Mouse (Mus musculus) heart, embryonic 11.5 days (tissue): ENCODE results near the gene Pde10a. TPM values are rescaled to one million over a fixed set of nuclear protein-coding genes. Genes with fewer than 3 reads are reported as not detected.
A peak's percentile ranks its signal among the peaks of the same experiment; 100 is the strongest.

Experiments
- ATAC-seq: fragments of 200-750 bp; cut with Nextera tagmentation; replicated peaks from 2 replicates; pipeline ENCODE4 v1.8.0; 2017; ENCODE audit warnings: moderate library complexity; ENCODE audit not compliant: insufficient number of reproducible peaks, low FRiP score, low TSS enrichment
- H3K27ac ChIP-seq: fragments of 300-500 bp; sonication (generic); 2 replicates; pipeline ENCODE4 v1.5.1; 2014; ENCODE audit warnings: mild to moderate bottlenecking, low read depth, low read length
- H3K27me3 ChIP-seq: fragments of 300-500 bp; sonication (generic); 2 replicates; pipeline ENCODE4 v1.6.1; 2014; ENCODE audit warnings: mild to moderate bottlenecking, low read length, mixed read lengths; ENCODE audit not compliant: control insufficient read depth, insufficient read depth
- H3K36me3 ChIP-seq: fragments of 300-500 bp; sonication (generic); 2 replicates; pipeline ENCODE4 v1.6.1; 2014; ENCODE audit warnings: mild to moderate bottlenecking, low read length, moderate library complexity, mixed read lengths; ENCODE audit not compliant: control insufficient read depth, insufficient read depth
- H3K4me1 ChIP-seq: fragments of 300-500 bp; sonication (generic); 2 replicates; pipeline ENCODE4 v1.6.1; 2014; ENCODE audit warnings: low read length; ENCODE audit not compliant: control insufficient read depth, insufficient read depth
- H3K4me2 ChIP-seq: fragments of 300-500 bp; sonication (generic); 2 replicates; pipeline ENCODE4 v1.6.1; 2014; ENCODE audit warnings: mild to moderate bottlenecking, moderate library complexity
- H3K4me3 ChIP-seq: fragments of 300-500 bp; sonication (generic); 2 replicates; pipeline ENCODE4 v1.5.1; 2014; ENCODE audit warnings: low read depth, low read length
- H3K9ac ChIP-seq: fragments of 300-500 bp; sonication (generic); 2 replicates; pipeline ENCODE4 v1.6.1; 2014; ENCODE audit warnings: mild to moderate bottlenecking, low read depth, low read length, moderate library complexity
- H3K9me3 ChIP-seq: fragments of 300-500 bp; sonication (generic); replicated peaks from 2 replicates; pipeline ENCODE4 v1.6.1; 2016; ENCODE audit warnings: low read length; ENCODE audit not compliant: control insufficient read depth
- WGBS: fragments of 180-500 bp; shearing (Covaris S2); extraction: QIAGEN DNeasy Blood & Tissue Kit; methylation state at CpG from one replicate; pipeline ENCODE4 v1.1.7; 2014; ENCODE audit not compliant: insufficient replicate concordance; 5-methylcytosine and 5-hydroxymethylcytosine counted together
- polyA plus RNA-seq: library from polyadenylated mRNA; unstranded; fragments of >200 nt; fragmentation: Nextera tagmentation; extraction: Ambion mirVana; gene quantifications from 2 replicates; pipeline ENCODE4 v1.2.1, GENCODE M21; 2014

Pde10a gene
- polyA plus RNA-seq, 1 experiment from 2014 or later: 4.1 TPM

GRCm38 (mm10) chr17:8800478-8801082 is 275.4 kb downstream of the Pde10a start:
- peak; percentile 37 for ATAC-seq
- Histone ChIP-seq H3K4me2 (peak overlapping the region; percentile 99), H3K9me3 (no peaks in the 10 kb centered on the region), H3K9ac (peak overlapping the region; percentile 71), H3K36me3 (no peaks in the 10 kb centered on the region), H3K4me3 (peak overlapping the region; percentile 75), H3K4me1 (peaks cover 8% of the 10 kb centered on the region), H3K27ac (peak overlapping the region; percentile 52), H3K27me3 (peaks cover 75% of the 10 kb centered on the region)
- WGBS: under 1% methylated on average over 44 of the region's 53 CpGs

DNA sequence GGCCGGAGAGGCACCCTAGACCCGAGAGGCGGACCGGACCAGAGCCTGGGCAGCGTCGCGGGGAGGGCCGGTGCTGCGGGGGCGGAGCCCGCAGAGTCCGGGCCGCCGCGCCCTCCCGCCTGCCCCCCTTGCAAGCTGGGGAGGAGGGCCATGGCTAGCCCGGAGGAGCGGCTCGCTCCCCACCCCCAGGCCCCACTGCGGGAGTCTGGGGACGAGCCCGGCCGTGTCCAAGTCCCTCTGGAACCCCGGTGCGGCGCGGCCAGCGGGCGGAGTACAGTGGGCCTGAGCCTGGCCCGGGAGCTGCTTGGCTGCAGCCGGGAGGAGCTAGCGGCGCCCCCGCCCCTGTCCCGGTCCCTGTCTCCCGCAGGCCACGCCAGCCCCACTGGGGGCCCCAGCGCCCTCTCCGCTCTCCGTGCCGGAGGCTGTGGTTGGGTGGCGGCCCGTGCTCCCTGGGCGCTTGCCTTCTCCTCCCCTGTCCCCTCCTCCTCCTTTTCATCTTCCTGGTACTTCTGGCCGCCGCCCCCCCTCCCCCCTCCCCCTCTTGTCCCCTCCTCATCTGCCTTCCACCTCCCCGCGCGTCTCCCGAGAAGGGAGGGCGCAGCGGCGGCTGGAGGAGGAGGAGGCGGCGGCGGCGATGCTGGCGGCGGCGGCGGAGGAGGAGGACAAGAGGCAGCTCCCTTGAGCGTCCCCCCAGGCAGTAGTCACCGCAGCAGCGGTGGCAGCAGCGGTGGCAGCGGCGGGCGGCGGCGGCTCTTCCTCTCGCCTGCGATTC is 276.1 kb downstream of the Pde10a start:
- Histone ChIP-seq H3K9me3 (no peaks in the 10 kb centered on the region), H3K4me1 (peaks cover 8% of the 10 kb centered on the region), H3K36me3 (no peaks in the 10 kb centered on the region), H3K27me3 (peaks cover 79% of the 10 kb centered on the region), H3K27ac (peak overlapping the region; percentile 52), H3K4me2 (peak overlapping the region; percentile 99), H3K4me3 (peak overlapping the region; percentile 75), H3K9ac (peak overlapping the region; percentile 71)
- ATAC-seq: peak; percentile 82
- WGBS: under 1% methylated on average over 33 of the region's 72 CpGs

- WGBS: 0% methylated on average over 27 of the region's 31 CpGs
- Histone ChIP-seq H3K27ac (peak overlapping the region; percentile 52; the same call in 1 of the 2 replicates), H3K4me2 (peak overlapping the region; percentile 99), H3K9ac (peak overlapping the region; percentile 71), H3K27me3 (peaks cover 83% of the 10 kb centered on the region), H3K4me3 (peak overlapping the region; percentile 75), H3K4me1 (peaks cover 8% of the 10 kb centered on the region), H3K36me3 (no peaks in the 10 kb centered on the region), H3K9me3 (no peaks in the 10 kb centered on the region)
- no peak for ATAC-seq
These were observed 276.6 kb downstream of the Pde10a start for GRCm38 (mm10) chr17:8801855-8802104.

DNA sequence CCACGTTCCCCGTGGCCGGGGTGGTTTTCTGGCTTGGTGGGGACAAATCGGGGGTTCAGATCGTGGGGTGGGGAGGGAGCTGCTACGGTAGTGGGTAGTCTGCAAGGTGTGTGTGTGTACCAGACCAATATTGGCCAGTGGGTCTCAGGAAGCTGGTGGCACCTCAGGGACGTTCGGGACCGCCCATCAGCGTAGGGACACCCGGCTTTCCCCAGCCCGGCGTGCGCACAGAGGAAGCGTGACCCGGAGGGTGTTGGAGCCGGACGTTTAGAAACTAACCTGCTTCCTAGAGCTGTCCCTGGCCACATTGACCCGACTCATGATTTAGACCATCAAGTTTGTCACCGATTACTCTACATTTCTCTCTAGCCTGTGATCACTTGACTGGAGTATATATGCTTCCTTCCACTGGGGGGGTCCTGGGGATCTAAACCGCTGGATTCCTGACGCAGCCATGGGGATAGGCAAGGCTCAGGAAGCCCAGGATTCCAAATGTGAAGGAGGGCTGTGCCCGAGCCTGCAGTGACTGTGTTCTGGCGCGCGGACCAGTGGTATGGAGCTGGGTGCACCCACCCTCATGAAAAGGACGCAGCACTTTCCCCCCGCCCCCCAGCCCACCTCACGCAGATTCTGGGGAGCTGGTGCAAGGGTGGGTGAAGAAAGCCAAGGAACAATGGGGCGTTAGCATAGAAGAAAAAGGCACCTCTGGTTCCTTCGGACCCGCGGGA is 277.2 kb downstream of the Pde10a start:
- Histone ChIP-seq H3K4me1 (peaks cover 8% of the 10 kb centered on the region), H3K27me3 (peaks cover 84% of the 10 kb centered on the region), H3K36me3 (no peaks in the 10 kb centered on the region), H3K9ac (peak overlapping the region; percentile 71), H3K27ac (peak overlapping the region; percentile 52; the same call in 1 of the 2 replicates), H3K9me3 (no peaks in the 10 kb centered on the region), H3K4me3 (peak overlapping the region; percentile 75), H3K4me2 (peak overlapping the region; percentile 99)
- WGBS: 1% methylated on average over 33 of the region's 33 CpGs
- 0 out of 2 replicates have a peak, but pooled peaks have one; percentile 23 for ATAC-seq

DNA sequence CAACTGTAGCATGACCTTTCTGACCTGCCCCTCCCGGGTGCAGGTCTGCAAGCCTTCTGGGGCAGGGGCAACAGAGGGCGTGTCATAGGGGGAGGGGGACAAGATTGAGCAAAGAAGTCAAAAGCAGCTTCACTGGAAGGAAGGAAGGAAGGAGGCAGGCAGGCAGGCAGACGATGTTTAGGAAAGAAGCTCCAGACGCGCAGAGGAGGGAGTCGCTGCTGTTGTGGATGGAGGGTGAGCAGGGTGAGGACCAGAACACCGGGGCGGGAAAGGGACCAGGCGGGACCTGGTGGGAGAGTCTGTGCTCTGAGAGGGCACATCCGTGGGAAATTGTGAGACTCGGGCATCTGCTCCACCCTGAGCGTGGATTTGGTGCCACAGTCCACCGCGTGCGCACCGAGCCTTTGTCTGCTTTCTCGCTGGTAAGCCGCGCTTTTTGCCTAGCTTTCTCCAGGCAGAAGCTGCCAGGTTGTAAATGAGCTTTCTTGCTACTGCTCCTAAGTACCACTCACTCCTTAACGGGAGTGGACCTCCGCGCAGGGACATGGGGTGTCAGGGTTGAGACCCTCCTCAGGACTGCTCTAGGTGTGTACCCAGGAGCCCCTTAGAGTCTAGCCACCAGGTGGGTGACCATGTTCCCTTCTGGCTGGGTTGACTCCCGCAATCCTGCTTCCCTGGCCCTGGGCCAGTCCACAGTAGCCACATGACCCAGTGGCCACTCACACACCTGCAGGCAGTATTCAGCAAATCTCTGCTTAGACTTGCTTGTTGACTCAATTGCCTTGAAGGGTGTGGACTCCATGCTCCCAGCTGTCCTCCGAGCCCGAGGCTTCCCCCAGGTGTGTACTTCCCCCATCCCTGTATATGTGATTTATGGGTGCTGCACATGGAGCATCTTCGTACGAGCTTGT is 278.0 kb downstream of the Pde10a start:
- WGBS: 10% methylated on average over 27 of the region's 27 CpGs
- no peaks in the 10 kb centered on the region for H3K36me3 ChIP-seq
- H3K4me1 ChIP-seq: peaks cover 8% of the 10 kb centered on the region
- H3K27ac ChIP-seq: no peak overlapping the region
- no peak for ATAC-seq
- H3K9ac ChIP-seq: no peak overlapping the region; the same call in 1 of the 2 replicates
- H3K9me3 ChIP-seq: no peaks in the 10 kb centered on the region
- H3K27me3 ChIP-seq: peaks cover 86% of the 10 kb centered on the region
- peak overlapping the region; percentile 75 for H3K4me3 ChIP-seq
- H3K4me2 ChIP-seq: peak overlapping the region; percentile 99

GRCm38 (mm10) chr17:8807345-8807744 is 282.2 kb downstream of the Pde10a start:
- Histone ChIP-seq H3K4me1 (peaks cover 6% of the 10 kb centered on the region), H3K27me3 (peaks cover 70% of the 10 kb centered on the region), H3K4me3 (no peak overlapping the region), H3K9me3 (no peaks in the 10 kb centered on the region), H3K4me2 (no peak overlapping the region), H3K27ac (no peak overlapping the region), H3K36me3 (no peaks in the 10 kb centered on the region), H3K9ac (no peak overlapping the region)
- 40% methylated on average over 3 of the region's 3 CpGs for WGBS
- ATAC-seq: no peak

GRCm38 (mm10) chr17:8809771-8810170 is 284.6 kb downstream of the Pde10a start:
- no peak overlapping the region for H3K4me2 ChIP-seq
- ATAC-seq: no peak
- no peak overlapping the region for H3K9ac ChIP-seq
- H3K4me3 ChIP-seq: no peak overlapping the region
- H3K4me1 ChIP-seq: no peaks in the 10 kb centered on the region
- no peak overlapping the region for H3K27ac ChIP-seq
- H3K27me3 ChIP-seq: peaks cover 45% of the 10 kb centered on the region
- 70% methylated on average over 6 of the region's 6 CpGs for WGBS
- no peaks in the 10 kb centered on the region for H3K9me3 ChIP-seq
- no peaks in the 10 kb centered on the region for H3K36me3 ChIP-seq

DNA sequence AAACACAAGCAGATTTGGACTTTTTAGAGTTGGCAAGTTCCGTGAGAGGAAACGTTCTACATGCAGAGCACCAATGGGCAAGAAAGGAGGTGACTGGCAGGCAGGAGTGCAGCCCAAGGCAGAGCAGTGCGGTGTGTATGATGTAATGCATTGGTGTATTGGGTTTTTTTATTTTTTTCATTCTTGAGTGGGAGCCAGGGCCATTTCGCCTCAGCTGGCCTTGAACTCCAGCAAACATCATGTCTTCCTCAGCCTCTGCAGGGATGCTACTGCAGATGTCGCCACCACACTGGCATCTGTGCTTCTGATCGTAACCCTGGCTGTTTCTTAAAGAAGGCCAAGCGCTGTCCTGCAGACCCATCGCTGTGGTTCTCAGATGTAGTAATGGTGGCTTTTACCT is 285.0 kb downstream of the Pde10a start:
- H3K27me3 ChIP-seq: peaks cover 41% of the 10 kb centered on the region
- 85% methylated on average over 8 of the region's 8 CpGs for WGBS

More for the DNA sequence above, 285.0 kb downstream of the Pde10a start:
- ATAC-seq: no peak
- no peak overlapping the region for H3K4me3 ChIP-seq
- no peaks in the 10 kb centered on the region for H3K4me1 ChIP-seq
- H3K9me3 ChIP-seq: no peaks in the 10 kb centered on the region
- no peak overlapping the region for H3K27ac ChIP-seq
- no peak overlapping the region for H3K4me2 ChIP-seq
- no peak overlapping the region for H3K9ac ChIP-seq
- no peaks in the 10 kb centered on the region for H3K36me3 ChIP-seq
